Mouse (Mus musculus) forebrain, embryonic 15.5 days (tissue): ENCODE results near the gene Ccdc80. TPM values are rescaled to one million over a fixed set of nuclear protein-coding genes. Genes with fewer than 3 reads are reported as not detected.

Experiments used
- ATAC-seq: fragments of 200-750 bp; cut with Nextera tagmentation; replicated peaks from 2 replicates; pipeline ENCODE4 v1.8.0; 2017; ENCODE audit warnings: mild to moderate bottlenecking, moderate TSS enrichment, moderate library complexity
- H3K27ac ChIP-seq: fragments of 300-500 bp; sonication (generic); replicated peaks from 2 replicates; pipeline ENCODE4 v1.5.1; 2015; ENCODE audit warnings: mild to moderate bottlenecking, inconsistent platforms
- H3K27me3 ChIP-seq: fragments of 300-500 bp; sonication (generic); 2 replicates; pipeline ENCODE4 v1.6.1; 2015; ENCODE audit warnings: inconsistent platforms
- H3K36me3 ChIP-seq: fragments of 300-500 bp; sonication (generic); 2 replicates; pipeline ENCODE4 v1.6.1; 2015; ENCODE audit warnings: mild to moderate bottlenecking, inconsistent platforms
- H3K4me1 ChIP-seq: fragments of 300-500 bp; sonication (generic); 2 replicates; pipeline ENCODE4 v1.6.1; 2015; ENCODE audit warnings: inconsistent platforms
- H3K4me2 ChIP-seq: fragments of 300-500 bp; sonication (generic); replicated peaks from 2 replicates; pipeline ENCODE4 v1.6.1; 2015; ENCODE audit warnings: mild to moderate bottlenecking, inconsistent platforms
- H3K4me3 ChIP-seq: fragments of 300-500 bp; sonication (generic); 2 replicates; pipeline ENCODE4 v1.5.1; 2015; ENCODE audit warnings: mild to moderate bottlenecking, inconsistent platforms
- H3K9ac ChIP-seq: fragments of 300-500 bp; sonication (generic); replicated peaks from 2 replicates; pipeline ENCODE4 v1.6.1; 2015; ENCODE audit warnings: mild to moderate bottlenecking, inconsistent platforms
- H3K9me3 ChIP-seq: fragments of 300-500 bp; sonication (generic); 2 replicates; pipeline ENCODE4 v1.6.1; 2016; ENCODE audit warnings: inconsistent platforms
- WGBS: fragments of 180-500 bp; shearing (Covaris S2); methylation state at CpG from one replicate; pipeline ENCODE4 v1.1.7; 2015; ENCODE audit warnings: mixed read lengths; 5-methylcytosine and 5-hydroxymethylcytosine counted together
- polyA plus RNA-seq: library from polyadenylated mRNA; unstranded; fragments of >200 nt; fragmentation: Nextera tagmentation; extraction: Ambion mirVana; gene quantifications from 2 replicates; pipeline ENCODE4 v1.2.1, GENCODE M21; 2015

The Ccdc80 gene
- polyA plus RNA-seq, 1 experiment from 2014 or later, result 26.3 TPM

DNA sequence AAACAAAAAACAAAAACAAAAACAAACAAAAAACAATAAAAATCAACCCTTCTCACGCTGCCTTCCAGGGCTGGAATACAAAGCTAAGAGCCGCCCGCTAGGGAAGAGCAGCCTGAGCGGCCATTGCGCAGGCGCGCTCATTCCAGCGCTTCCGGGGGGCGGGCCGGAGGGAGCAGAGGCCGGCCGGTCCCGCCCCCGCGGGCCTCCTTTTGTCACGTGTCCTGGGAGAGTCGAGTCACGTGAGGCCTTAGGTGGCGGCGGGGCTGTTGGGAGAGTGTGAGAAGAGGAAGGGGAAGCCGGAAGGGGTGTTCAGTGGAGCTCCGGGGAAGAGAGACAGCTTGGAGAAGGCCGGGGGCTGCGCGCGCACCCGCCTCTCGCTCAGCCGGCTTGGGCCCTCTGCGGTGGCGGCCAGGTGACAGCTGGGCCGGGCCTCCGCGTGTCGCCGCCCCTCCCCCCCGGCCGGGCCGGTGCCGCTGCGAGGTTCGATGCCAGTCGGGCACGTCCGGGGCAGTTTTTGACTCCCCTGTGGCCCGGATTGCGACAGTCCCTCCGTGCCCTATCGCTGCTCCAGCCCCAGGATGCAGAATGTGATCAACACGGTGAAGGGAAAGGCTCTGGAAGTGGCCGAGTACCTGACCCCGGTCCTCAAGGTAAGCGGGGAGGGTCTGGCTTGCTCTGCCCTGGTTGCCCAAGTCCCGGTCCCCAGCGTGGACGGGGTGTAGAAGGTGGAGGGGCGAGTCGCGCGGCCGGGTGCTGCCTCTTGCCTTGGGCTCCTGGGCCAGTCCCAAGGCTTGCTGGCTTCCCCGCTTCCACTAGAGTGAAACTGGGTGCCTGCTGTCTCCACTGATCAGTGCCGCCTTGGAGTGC, 65.6 kb downstream of the Ccdc80 start, which contains the start of the genes Slc35a5 and Atg3:
Slc35a5 (minus strand) TSS at position 185 of the 867 bp plus-strand sequence.
Atg3 (plus strand) TSS at position 264 of the 867 bp plus-strand sequence.
- ATAC-seq, result peak; percentile 99
- peaks cover 13% of the 10 kb centered on the region; the same call in 1 of the 2 replicates for H3K36me3 ChIP-seq
- H3K4me3 ChIP-seq, result peak within 1 kb of the TSS; percentile 92
- H3K27me3 ChIP-seq, result no peaks in the 10 kb centered on the region
- H3K4me1 ChIP-seq, result peaks cover 32% of the 10 kb centered on the region
- H3K9me3 ChIP-seq, result no peaks in the 10 kb centered on the region
- H3K4me2 ChIP-seq, result peak within 1 kb of the TSS; percentile 75
- under 1% methylated on average over 63 of the region's 64 CpGs for WGBS
- H3K9ac ChIP-seq, result peak within 1 kb of the TSS; percentile 86
- peak within 1 kb of the TSS; percentile 94 for H3K27ac ChIP-seq

GRCm38 (mm10) chr16:45159389-45159716, 66.2 kb downstream of the Ccdc80 start:
- H3K4me3 ChIP-seq, result peak overlapping the region; percentile 92
- 5% methylated on average over 11 of the region's 11 CpGs for WGBS
- peaks cover 13% of the 10 kb centered on the region; the same call in 1 of the 2 replicates for H3K36me3 ChIP-seq
- H3K9me3 ChIP-seq, result no peaks in the 10 kb centered on the region
- peak overlapping the region; percentile 72 for H3K4me2 ChIP-seq
- peak overlapping the region; percentile 94 for H3K27ac ChIP-seq
- H3K9ac ChIP-seq, result peak overlapping the region; percentile 86
- peaks cover 32% of the 10 kb centered on the region for H3K4me1 ChIP-seq
- no peaks in the 10 kb centered on the region for H3K27me3 ChIP-seq
- no peak for ATAC-seq

Other genes starting within 250 kb of the Ccdc80 start
- not detected in 2 replicates for gene Cd200r2, start 226.3 kb upstream of the Ccdc80 start, polyA plus RNA-seq
- gene Cd200r3, start 149.7 kb upstream of the Ccdc80 start, polyA plus RNA-seq, result not detected in 2 replicates
- gene Slc35a5, start 65.3 kb downstream of the Ccdc80 start, polyA plus RNA-seq, result 33.1 and 38.3 TPM in 2 replicates
- gene Atg3, start 65.4 kb downstream of the Ccdc80 start, polyA plus RNA-seq, result 52.3 and 54.0 TPM in 2 replicates
- 0.23 TPM in 1 of 2 replicates, not detected in the other for gene Btla, start 130.9 kb downstream of the Ccdc80 start, polyA plus RNA-seq